ENCODE assay signal across 14 mouse cellular contexts in the genomic region with DNA sequence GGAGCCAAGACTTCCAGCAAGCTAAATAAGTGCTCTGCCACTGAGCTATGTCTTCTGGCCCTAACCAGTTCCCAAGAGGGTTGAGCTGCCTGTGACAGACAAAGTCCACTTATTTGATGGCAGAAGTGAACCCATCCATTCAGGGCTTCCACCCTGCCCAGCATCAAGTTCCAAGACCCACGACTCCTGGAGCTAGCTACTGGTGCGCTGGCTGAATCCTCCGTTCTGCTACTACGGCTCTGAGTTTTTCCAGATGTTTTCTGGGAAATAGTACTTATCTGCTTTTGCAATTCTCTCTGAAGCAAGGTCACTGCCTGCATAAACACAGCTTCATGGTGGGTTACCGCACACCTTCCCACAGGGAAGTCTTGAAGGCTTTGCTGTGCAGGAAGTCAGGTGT. TPM values are rescaled to one million over a fixed set of nuclear protein-coding genes. Genes with fewer than 3 reads are reported as not detected.
A peak's percentile ranks its signal among the peaks of the same experiment; 100 is the strongest.
DNase-seq lines count a peak whose midpoint lies in the region; ATAC-seq lines count a peak whose summit lies in the region.
"Had no signal": no experiment of that assay in that cellular context is flagged by ENCODE, and none has a peak within 500 bp of the region (broad histone marks: within the 10 kb centered on the region; RNA-seq: fewer than 3 reads in every experiment).

No protein-coding gene starts in this region.

- WGBS in embryonic facial prominence, embryonic 12.5 days = 40% methylated on average over 5 of the region's 5 CpGs
- WGBS in embryonic facial prominence, embryonic 10.5 days = 67% methylated on average over 5 of the region's 5 CpGs
- WGBS in lung, embryonic 15.5 days = 52% methylated on average over 5 of the region's 5 CpGs
- WGBS in heart, embryonic 14.5 days = 61% methylated on average over 5 of the region's 5 CpGs

- no peak for DNase-seq in embryonic facial prominence, embryonic 10.5 days (ENCODE audit: low spot score)
- DNase-seq in lung, postnatal 14 days = no peak
- DNase-seq in lung, postnatal 36 days = peak; percentile 35
- DNase-seq in frontal cortex, postnatal 10 days (ENCODE audit: low spot score in 2 of 2) = no peak
- DNase-seq in retina, postnatal 1 day = no peak
- DNase-seq: thymus, adult 18-20 months had no signal

- H3K4me3 ChIP-seq in embryonic facial prominence, embryonic 12.5 days = no peak overlapping the region
- no peak overlapping the region for H3K4me3 ChIP-seq in embryonic facial prominence, embryonic 10.5 days
- H3K4me3 ChIP-seq in lung, embryonic 15.5 days = no peak overlapping the region
- H3K4me3 ChIP-seq in heart, embryonic 14.5 days (ENCODE audit: control insufficient read depth in 1 of 2, insufficient read depth in 1 of 2, low read depth in 1 of 2, low read length in 2 of 2) = no peak overlapping the region
- H3K4me3 ChIP-seq: forebrain, embryonic 12.5 days; hindbrain, embryonic 10.5 days; liver, embryonic 15.5 days; neural tube, embryonic 15.5 days had no signal

- peaks cover 7% of the 10 kb centered on the region; the same call in 1 of the 2 replicates for H3K4me1 ChIP-seq in embryonic facial prominence, embryonic 12.5 days
- peaks cover 18% of the 10 kb centered on the region for H3K4me1 ChIP-seq in embryonic facial prominence, embryonic 10.5 days
- H3K4me1 ChIP-seq in lung, embryonic 15.5 days = peaks cover 18% of the 10 kb centered on the region; the same call in 1 of the 2 replicates
- H3K4me1 ChIP-seq in heart, embryonic 14.5 days (ENCODE audit: control insufficient read depth in 2 of 2, insufficient read depth in 2 of 2, low read length in 2 of 2) = peaks cover 0 to 2% of the 10 kb centered on the region in 2 experiments; a peak in 2 of 4 replicates
- H3K4me1 ChIP-seq: liver, embryonic 15.5 days; neural tube, embryonic 15.5 days had no signal

- no peaks in the 10 kb centered on the region for H3K9me3 ChIP-seq in embryonic facial prominence, embryonic 12.5 days
- H3K9me3 ChIP-seq in embryonic facial prominence, embryonic 10.5 days = no peaks in the 10 kb centered on the region
- H3K9me3 ChIP-seq in lung, embryonic 15.5 days = no peaks in the 10 kb centered on the region
- no peaks in the 10 kb centered on the region for H3K9me3 ChIP-seq in heart, embryonic 14.5 days (ENCODE audit: control insufficient read depth, low read length)
- H3K9me3 ChIP-seq: forebrain, embryonic 12.5 days; hindbrain, embryonic 10.5 days; liver, embryonic 15.5 days; neural tube, embryonic 15.5 days had no signal

- no peaks in the 10 kb centered on the region for H3K36me3 ChIP-seq in embryonic facial prominence, embryonic 12.5 days
- H3K36me3 ChIP-seq in embryonic facial prominence, embryonic 10.5 days (replicated peaks) = no peaks in the 10 kb centered on the region
- H3K36me3 ChIP-seq in lung, embryonic 15.5 days = no peaks in the 10 kb centered on the region
- H3K36me3 ChIP-seq in heart, embryonic 14.5 days (ENCODE audit: control insufficient read depth, insufficient read depth, low read length) = no peaks in the 10 kb centered on the region
- H3K36me3 ChIP-seq: forebrain, embryonic 12.5 days; hindbrain, embryonic 10.5 days; liver, embryonic 15.5 days; neural tube, embryonic 15.5 days had no signal

- 0 out of 2 replicates have a peak overlapping the region, but pooled peaks have one; percentile 41 for H3K27ac ChIP-seq in embryonic facial prominence, embryonic 12.5 days
- no peak overlapping the region; the same call in 1 of the 2 replicates for H3K27ac ChIP-seq in embryonic facial prominence, embryonic 10.5 days (replicated peaks)
- H3K27ac ChIP-seq in lung, embryonic 15.5 days = 0 out of 2 replicates have a peak overlapping the region, but pooled peaks have one; percentile 26
- peak overlapping the region; percentile 28 to 39; a peak in 1 of 4 replicates for H3K27ac ChIP-seq in heart, embryonic 14.5 days (replicated peaks in 1 of 2; ENCODE audit: control insufficient read depth in 1 of 2, insufficient read depth in 1 of 2, low read depth in 2 of 2, low read length in 2 of 2)
- H3K27ac ChIP-seq: forebrain, embryonic 12.5 days; liver, embryonic 15.5 days; neural tube, embryonic 15.5 days had no signal

- no peak overlapping the region for H3K4me2 ChIP-seq in embryonic facial prominence, embryonic 12.5 days (replicated peaks)
- no peak overlapping the region for H3K4me2 ChIP-seq in lung, embryonic 15.5 days
- no peak overlapping the region for H3K4me2 ChIP-seq in heart, embryonic 14.5 days (ENCODE audit: low read length)
- H3K4me2 ChIP-seq: forebrain, embryonic 12.5 days; liver, embryonic 15.5 days; neural tube, embryonic 15.5 days had no signal

- H3K9ac ChIP-seq in embryonic facial prominence, embryonic 12.5 days = no peak overlapping the region
- H3K9ac ChIP-seq in lung, embryonic 15.5 days = no peak overlapping the region
- H3K9ac ChIP-seq in heart, embryonic 14.5 days (ENCODE audit: low read length) = no peak overlapping the region
- H3K9ac ChIP-seq: forebrain, embryonic 12.5 days; liver, embryonic 15.5 days; neural tube, embryonic 15.5 days had no signal

- H3K27me3 ChIP-seq in embryonic facial prominence, embryonic 12.5 days = no peaks in the 10 kb centered on the region
- H3K27me3 ChIP-seq in embryonic facial prominence, embryonic 10.5 days (replicated peaks; ENCODE audit: low read depth, poor library complexity, severe bottlenecking) = no peaks in the 10 kb centered on the region
- H3K27me3 ChIP-seq in lung, embryonic 15.5 days = no peaks in the 10 kb centered on the region
- no peaks in the 10 kb centered on the region for H3K27me3 ChIP-seq in heart, embryonic 14.5 days (ENCODE audit: control insufficient read depth, insufficient read depth, low read length)
- H3K27me3 ChIP-seq: forebrain, embryonic 12.5 days; liver, embryonic 15.5 days; neural tube, embryonic 15.5 days had no signal

- no peak for ATAC-seq in embryonic facial prominence, embryonic 12.5 days (ENCODE audit: insufficient number of reproducible peaks, insufficient read depth, low FRiP score, low TSS enrichment)
- ATAC-seq in lung, embryonic 15.5 days (ENCODE audit: borderline replicate concordance, extremely low read depth, low FRiP score, low TSS enrichment) = no peak
- 0 out of 2 replicates have a peak, but pooled peaks have one; percentile 24 for ATAC-seq in heart, embryonic 14.5 days (ENCODE audit: insufficient number of reproducible peaks, insufficient read depth, low FRiP score, low read depth)
- ATAC-seq: midbrain, embryonic 16.5 days had no signal

RNA-seq across cellular contexts. Expression of gene Apod, which starts 11.4 kb away (rescaled TPM):
- 24.6 and 24.8 TPM in 2 replicates for polyA plus RNA-seq in embryonic facial prominence, embryonic 12.5 days (2016; fragmentation: Nextera tagmentation; extraction: Ambion mirVana)
- 5.0 and 6.1 TPM in 2 replicates for polyA plus RNA-seq in embryonic facial prominence, embryonic 10.5 days (2016; fragmentation: Nextera tagmentation; extraction: Ambion mirVana)
- polyA plus RNA-seq in lung, embryonic 15.5 days (2015; fragmentation: Nextera tagmentation; extraction: Ambion mirVana) = 0.60 and 1.3 TPM in 2 replicates
- polyA plus RNA-seq in heart, embryonic 14.5 days (2014; fragmentation: Nextera tagmentation; extraction: Ambion mirVana) = 0.19 and 0.53 TPM in 2 replicates
- polyA plus RNA-seq: liver, embryonic 15.5 days had no signal

RNA-seq across cellular contexts. Expression of gene Ppp1r2, which starts 50.9 kb away (rescaled TPM):
- polyA plus RNA-seq in embryonic facial prominence, embryonic 12.5 days (2016; fragmentation: Nextera tagmentation; extraction: Ambion mirVana) = 89.2 and 90.2 TPM in 2 replicates
- polyA plus RNA-seq in embryonic facial prominence, embryonic 10.5 days (2016; fragmentation: Nextera tagmentation; extraction: Ambion mirVana) = 87.2 and 91.8 TPM in 2 replicates
- 107 TPM in 2 replicates for polyA plus RNA-seq in lung, embryonic 15.5 days (2015; fragmentation: Nextera tagmentation; extraction: Ambion mirVana)
- polyA plus RNA-seq in heart, embryonic 14.5 days (2014; fragmentation: Nextera tagmentation; extraction: Ambion mirVana) = 104 and 105 TPM in 2 replicates
